Mouse (Mus musculus) liver, embryonic 15.5 days (tissue): ENCODE measurements around the gene Acy3. TPM values are rescaled to one million over a fixed set of nuclear protein-coding genes. Genes with fewer than 3 reads are reported as not detected.
"Not testable (repeated sequence)": the region's sequence is repeated elsewhere in the genome, so short reads cannot be mapped to it uniquely, and the experiment has no call there.

ENCODE experiments used
- ATAC-seq: fragments of 200-750 bp; cut with Nextera tagmentation; 2 replicates; pipeline ENCODE4 v1.8.0; 2017; ENCODE audit warnings: moderate number of reproducible peaks, mild to moderate bottlenecking, moderate library complexity; ENCODE audit not compliant: insufficient read depth
- H3K27ac ChIP-seq: fragments of 300-500 bp; sonication (generic); replicated peaks from 2 replicates; pipeline ENCODE4 v1.5.1; 2015; ENCODE audit warnings: mild to moderate bottlenecking, inconsistent platforms
- H3K27me3 ChIP-seq: fragments of 300-500 bp; sonication (generic); 2 replicates; pipeline ENCODE4 v1.6.1; 2015; ENCODE audit warnings: mild to moderate bottlenecking, inconsistent platforms
- H3K36me3 ChIP-seq: fragments of 300-500 bp; sonication (generic); replicated peaks from 2 replicates; pipeline ENCODE4 v1.6.1; 2015; ENCODE audit warnings: moderate library complexity, mild to moderate bottlenecking, inconsistent platforms
- H3K4me1 ChIP-seq: fragments of 300-500 bp; sonication (generic); replicated peaks from 2 replicates; pipeline ENCODE4 v1.6.1; 2015; ENCODE audit warnings: inconsistent platforms
- H3K4me2 ChIP-seq: fragments of 300-500 bp; sonication (generic); 2 replicates; pipeline ENCODE4 v1.6.1; 2015; ENCODE audit warnings: moderate library complexity, mild to moderate bottlenecking, inconsistent platforms
- H3K4me3 ChIP-seq: fragments of 300-500 bp; sonication (generic); replicated peaks from 2 replicates; pipeline ENCODE4 v1.5.1; 2015; ENCODE audit warnings: mild to moderate bottlenecking, inconsistent platforms
- H3K9ac ChIP-seq: fragments of 300-500 bp; sonication (generic); 2 replicates; pipeline ENCODE4 v1.6.1; 2015; ENCODE audit warnings: moderate library complexity, mild to moderate bottlenecking, inconsistent platforms
- H3K9me3 ChIP-seq: fragments of 300-500 bp; sonication (generic); replicated peaks from 2 replicates; pipeline ENCODE4 v1.6.1; 2016; ENCODE audit warnings: inconsistent platforms
- WGBS: fragments of 180-500 bp; shearing (Covaris S2); methylation state at CpG from one replicate; pipeline ENCODE4 v1.1.7; 2015; ENCODE audit warnings: mixed read lengths; ENCODE audit not compliant: insufficient replicate concordance; 5-methylcytosine and 5-hydroxymethylcytosine counted together
- polyA plus RNA-seq: library from polyadenylated mRNA; unstranded; fragments of >200 nt; fragmentation: Nextera tagmentation; extraction: Ambion mirVana; gene quantifications from 2 replicates; pipeline ENCODE4 v1.2.1, GENCODE M21; 2015

Acy3 gene
- polyA plus RNA-seq, 1 experiment from 2014 or later = 10.8 TPM

DNA sequence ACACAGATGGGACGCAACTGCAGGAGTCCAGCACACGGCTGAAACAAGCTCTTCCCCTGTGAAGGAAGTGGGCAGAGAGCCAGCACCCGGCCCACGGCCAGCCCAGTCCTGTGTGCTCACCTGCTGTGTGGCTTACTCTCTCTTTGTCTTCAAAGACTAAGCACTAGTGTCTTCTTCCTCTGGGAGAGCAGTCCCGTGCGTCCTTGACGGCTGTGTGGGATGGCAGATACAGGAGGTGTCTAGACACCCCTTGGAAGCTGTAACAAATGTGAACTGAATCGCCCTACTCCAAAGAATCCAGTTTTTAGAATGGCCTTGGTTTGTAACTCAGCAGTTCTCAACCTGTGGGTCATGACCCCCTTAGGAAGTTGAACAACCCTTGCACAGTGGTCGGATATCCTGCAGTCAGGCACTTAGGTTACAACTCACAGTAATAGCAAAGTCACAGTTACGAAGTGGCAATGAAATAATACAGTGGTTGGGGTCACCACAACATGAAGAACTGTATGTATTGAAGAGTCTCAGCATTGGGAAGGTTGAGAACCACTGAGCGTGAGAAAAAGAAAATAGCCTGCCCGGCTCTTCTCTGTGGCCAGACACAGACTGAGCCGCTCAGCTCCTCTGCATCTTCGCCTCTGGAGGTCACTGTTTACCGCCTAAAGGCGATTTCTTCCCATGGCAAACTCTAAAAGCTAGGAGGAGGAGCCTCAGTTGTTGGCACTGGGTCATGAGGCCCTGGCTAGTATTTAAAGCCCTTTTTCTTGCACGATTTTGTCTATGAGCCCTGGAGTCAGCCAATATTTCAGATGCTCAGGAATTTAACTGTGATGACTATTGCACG, 32.6 kb downstream of the Acy3 start:
- Histone ChIP-seq H3K4me2 (peak overlapping the region; percentile 34; the same call in 1 of the 2 replicates), H3K9ac (no peak overlapping the region), H3K27ac (no peak overlapping the region), H3K4me3 (no peak overlapping the region), H3K9me3 (no peaks in the 10 kb centered on the region), H3K4me1 (peaks cover 36% of the 10 kb centered on the region), H3K36me3 (no peaks in the 10 kb centered on the region), H3K27me3 (no peaks in the 10 kb centered on the region)
- 33% methylated on average over 18 of the region's 18 CpGs for WGBS
- peak; percentile 64 for ATAC-seq

DNA sequence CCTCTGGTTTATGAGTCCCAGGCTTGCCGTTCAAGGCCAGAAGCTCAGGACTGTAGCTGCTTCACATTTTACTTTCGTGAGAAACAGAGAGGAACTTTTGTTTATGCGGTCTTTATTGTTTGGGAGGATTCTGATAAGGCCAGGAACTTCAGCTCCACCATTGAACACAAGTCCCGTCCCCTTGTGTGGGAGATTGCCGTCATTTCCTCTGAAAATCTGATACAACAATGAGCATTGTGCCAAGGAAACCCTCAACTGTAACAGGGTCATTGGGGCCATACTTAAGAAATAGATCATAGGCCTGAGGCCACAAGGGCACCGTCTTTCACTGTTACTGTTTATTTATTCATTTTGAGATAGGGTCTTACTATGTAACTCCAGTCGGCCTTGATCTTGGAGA, 36.8 kb downstream of the Acy3 start:
- Histone ChIP-seq H3K4me3 (no peak overlapping the region), H3K27me3 (no peaks in the 10 kb centered on the region), H3K4me2 (no peak overlapping the region), H3K36me3 (no peaks in the 10 kb centered on the region), H3K4me1 (peaks cover 14% of the 10 kb centered on the region), H3K9ac (no peak overlapping the region), H3K9me3 (no peaks in the 10 kb centered on the region; the same call in 1 of the 2 replicates), H3K27ac (no peak overlapping the region)
- ATAC-seq = no peak
- WGBS = 43% methylated on average over 7 of the region's 7 CpGs

DNA sequence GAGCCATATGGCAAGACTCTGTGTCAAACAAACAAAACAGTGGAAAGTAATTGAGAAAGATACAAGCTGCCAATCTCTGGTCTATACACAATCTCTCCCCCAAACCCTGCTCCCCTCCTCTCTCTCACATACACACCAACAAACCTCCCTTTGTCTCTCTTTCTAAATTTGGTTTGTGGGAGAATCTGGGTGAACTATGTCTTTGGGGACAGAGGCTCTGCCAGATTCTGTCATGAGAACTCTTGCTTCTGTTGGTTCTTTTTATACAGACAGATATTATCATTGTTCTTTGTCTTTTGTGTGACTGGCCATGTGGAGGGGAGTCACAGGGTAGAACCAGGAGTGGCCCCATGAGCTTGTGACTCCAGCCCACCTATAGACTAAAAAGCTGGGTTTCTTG, 41.2 kb downstream of the Acy3 start:
- no peaks in the 10 kb centered on the region for H3K27me3 ChIP-seq
- H3K36me3 ChIP-seq = no peaks in the 10 kb centered on the region
- no peak overlapping the region for H3K4me3 ChIP-seq
- peaks cover 4% of the 10 kb centered on the region; the same call in 1 of the 2 replicates for H3K4me1 ChIP-seq
- no peak overlapping the region for H3K9ac ChIP-seq
- ATAC-seq = no peak
- H3K27ac ChIP-seq = no peak overlapping the region
- H3K9me3 ChIP-seq = no peaks in the 10 kb centered on the region; the same call in 1 of the 2 replicates
- no peak overlapping the region for H3K4me2 ChIP-seq

DNA sequence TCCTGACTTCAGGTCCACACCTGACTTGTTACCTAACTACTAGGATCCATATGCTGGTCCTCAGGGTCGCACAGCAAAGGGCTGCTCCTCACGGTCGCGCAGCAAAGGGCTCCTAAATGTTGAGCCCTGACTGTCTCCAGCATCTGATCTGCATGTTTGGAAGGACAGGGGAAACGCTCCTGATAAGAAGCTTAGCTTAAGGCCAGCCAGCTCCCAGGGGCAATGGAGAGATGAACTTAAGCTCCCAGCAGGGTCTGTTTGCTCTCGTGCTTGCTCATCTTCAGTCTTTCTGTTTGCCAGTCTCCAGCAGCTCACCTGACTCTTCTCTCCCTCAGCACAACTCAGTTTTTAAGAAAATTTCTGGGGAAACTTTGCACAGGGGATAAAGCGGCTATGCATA, 46.3 kb downstream of the Acy3 start:
- peak overlapping the region; percentile 64 for H3K27ac ChIP-seq
- H3K36me3 ChIP-seq = 0 out of 2 replicates have a peak, but pooled peaks cover 5% of the 10 kb centered on the region
- no peaks in the 10 kb centered on the region for H3K9me3 ChIP-seq
- no peak overlapping the region for H3K4me2 ChIP-seq
- ATAC-seq = no peak
- H3K4me3 ChIP-seq = no peak overlapping the region
- no peak overlapping the region for H3K9ac ChIP-seq
- H3K27me3 ChIP-seq = no peaks in the 10 kb centered on the region
- H3K4me1 ChIP-seq = peaks cover 36% of the 10 kb centered on the region
- WGBS = 47% methylated on average over 7 of the region's 7 CpGs

DNA sequence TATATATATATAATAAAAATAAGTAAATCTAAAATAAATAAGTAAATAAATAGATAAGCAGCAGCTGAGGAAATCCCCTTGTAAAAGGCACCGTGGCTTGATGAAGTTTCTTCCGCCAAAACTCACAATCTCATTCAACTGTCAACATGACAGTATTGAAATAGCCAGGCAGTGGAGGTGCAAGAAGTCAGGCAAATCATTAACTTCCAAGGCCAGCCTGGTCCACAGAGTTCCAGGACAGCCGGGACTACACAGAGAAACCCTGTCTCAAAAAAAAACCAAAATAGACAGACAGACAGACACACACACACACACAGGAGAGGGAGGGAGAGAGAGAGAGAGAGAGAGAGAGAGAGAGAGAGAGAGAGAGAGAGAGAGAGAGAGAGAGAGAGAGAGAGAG, 46.9 kb downstream of the Acy3 start:
- Histone ChIP-seq H3K4me2 (no peak overlapping the region), H3K4me1 (peaks cover 42% of the 10 kb centered on the region), H3K27ac (peak overlapping the region; percentile 58; the same call in 1 of the 2 replicates), H3K27me3 (no peaks in the 10 kb centered on the region), H3K9ac (no peak overlapping the region), H3K4me3 (no peak overlapping the region), H3K9me3 (no peaks in the 10 kb centered on the region), H3K36me3 (0 out of 2 replicates have a peak, but pooled peaks cover 5% of the 10 kb centered on the region)
- WGBS = 58% methylated on average over 3 of the region's 3 CpGs
- 0 out of 2 replicates have a peak, but pooled peaks have one; percentile 36 for ATAC-seq

DNA sequence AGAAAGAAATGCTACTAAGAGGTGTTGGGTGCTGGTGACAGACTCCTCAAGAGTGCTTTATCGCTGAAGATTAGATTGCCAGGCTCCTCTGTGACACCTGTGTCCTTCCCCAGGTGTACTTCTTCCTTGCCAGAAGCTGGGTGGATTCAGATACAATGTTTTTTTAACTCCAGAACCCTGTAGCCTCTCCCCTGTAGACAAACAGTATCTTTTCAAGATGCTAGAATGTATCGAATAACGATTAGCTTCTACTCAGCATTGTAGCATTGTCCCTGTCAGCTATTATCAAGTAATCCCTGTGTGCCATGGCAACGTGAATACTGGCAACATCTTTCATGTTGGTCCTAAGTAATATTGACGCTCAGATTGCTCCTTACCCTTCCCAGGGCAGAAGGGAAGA, 47.4 kb downstream of the Acy3 start:
- Histone ChIP-seq H3K4me3 (no peak overlapping the region), H3K27ac (peak overlapping the region; percentile 58), H3K4me2 (no peak overlapping the region), H3K9me3 (no peaks in the 10 kb centered on the region), H3K4me1 (peaks cover 45% of the 10 kb centered on the region), H3K9ac (no peak overlapping the region), H3K36me3 (0 out of 2 replicates have a peak, but pooled peaks cover 5% of the 10 kb centered on the region), H3K27me3 (no peaks in the 10 kb centered on the region)
- ATAC-seq = no peak
- 59% methylated on average over 5 of the region's 5 CpGs for WGBS

DNA sequence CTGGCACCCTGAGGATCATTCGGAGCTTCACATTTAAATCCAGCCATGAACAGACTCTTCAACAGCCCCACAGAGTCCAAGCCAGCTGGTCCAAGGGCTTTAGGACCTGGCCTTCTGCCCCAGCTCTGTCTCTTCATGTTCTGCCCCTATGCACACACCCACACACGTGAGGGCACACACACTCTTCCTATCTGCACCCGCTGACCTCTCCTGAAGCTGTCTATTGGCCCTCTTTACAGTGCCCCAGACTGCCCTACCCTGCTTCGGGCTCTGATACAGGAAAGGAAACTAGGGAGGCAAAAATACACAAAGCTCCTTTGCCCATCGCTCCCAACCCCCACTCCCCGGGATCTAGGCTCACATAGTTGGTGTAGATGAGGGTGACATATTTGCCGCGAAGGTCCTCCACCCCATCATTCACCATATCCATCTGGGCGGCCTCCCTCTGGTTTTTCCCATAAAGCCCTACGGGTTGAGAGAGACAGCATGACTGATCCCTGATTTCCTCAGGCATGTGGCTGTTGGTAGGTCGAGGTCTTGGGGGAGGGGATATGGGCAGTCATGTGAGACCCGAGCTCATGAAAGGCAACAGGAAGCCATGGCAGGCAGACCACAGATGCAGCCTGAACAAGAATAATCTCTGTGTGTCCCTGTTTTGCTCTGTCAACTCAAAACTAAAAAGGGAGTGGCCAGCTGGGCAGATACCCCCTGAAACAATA, 50.1 kb downstream of the Acy3 start:
- Histone ChIP-seq H3K27ac (peak overlapping the region; percentile 64), H3K36me3 (0 out of 2 replicates have a peak, but pooled peaks cover 5% of the 10 kb centered on the region), H3K4me2 (peak overlapping the region; percentile 48), H3K9ac (no peak overlapping the region), H3K9me3 (no peaks in the 10 kb centered on the region), H3K4me3 (peak overlapping the region; percentile 26), H3K27me3 (no peaks in the 10 kb centered on the region), H3K4me1 (peaks cover 42% of the 10 kb centered on the region)
- ATAC-seq = peak; percentile 32; the same call in 1 of the 2 replicates
- 55% methylated on average over 12 of the region's 12 CpGs for WGBS

DNA sequence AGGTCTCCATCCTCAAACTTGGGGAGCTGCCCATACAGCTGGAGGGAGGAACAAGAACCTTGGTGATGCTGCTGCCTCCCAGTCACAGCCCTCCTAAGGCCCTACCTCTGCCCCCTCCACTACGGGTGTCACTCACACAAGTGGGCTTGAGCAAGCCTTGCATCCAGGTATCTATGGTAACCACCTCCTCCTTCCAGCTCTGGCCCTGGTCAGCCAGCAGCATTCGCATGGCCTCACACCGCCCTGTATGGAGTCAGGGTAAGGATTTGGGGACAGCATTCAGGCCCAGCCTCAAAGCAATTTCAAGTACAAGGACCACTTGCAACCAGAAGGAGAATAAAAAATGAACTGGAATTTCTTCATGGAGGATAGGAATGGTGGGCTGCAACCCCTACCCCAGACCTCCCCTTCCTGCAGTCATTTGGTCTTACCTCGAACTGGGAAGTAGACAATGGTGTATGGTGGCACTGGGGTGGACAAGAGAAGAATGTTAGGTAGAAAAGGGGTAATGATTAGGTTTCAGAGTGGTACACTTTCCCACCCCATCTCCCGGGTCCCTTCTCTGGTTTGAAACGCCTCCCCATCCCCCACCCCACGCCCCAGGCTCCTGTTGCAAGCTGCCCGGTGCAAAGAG, 50.9 kb downstream of the Acy3 start:
- Histone ChIP-seq H3K9ac (peak overlapping the region; percentile 71), H3K4me3 (peak overlapping the region; percentile 65), H3K4me2 (peak overlapping the region; percentile 83), H3K27ac (peak overlapping the region; percentile 66), H3K4me1 (peaks cover 42% of the 10 kb centered on the region)
- ATAC-seq, H3K27me3 ChIP-seq, H3K36me3 ChIP-seq, H3K9me3 ChIP-seq: not testable (repeated sequence)
- WGBS = 21% methylated on average over 7 of the region's 8 CpGs

DNA sequence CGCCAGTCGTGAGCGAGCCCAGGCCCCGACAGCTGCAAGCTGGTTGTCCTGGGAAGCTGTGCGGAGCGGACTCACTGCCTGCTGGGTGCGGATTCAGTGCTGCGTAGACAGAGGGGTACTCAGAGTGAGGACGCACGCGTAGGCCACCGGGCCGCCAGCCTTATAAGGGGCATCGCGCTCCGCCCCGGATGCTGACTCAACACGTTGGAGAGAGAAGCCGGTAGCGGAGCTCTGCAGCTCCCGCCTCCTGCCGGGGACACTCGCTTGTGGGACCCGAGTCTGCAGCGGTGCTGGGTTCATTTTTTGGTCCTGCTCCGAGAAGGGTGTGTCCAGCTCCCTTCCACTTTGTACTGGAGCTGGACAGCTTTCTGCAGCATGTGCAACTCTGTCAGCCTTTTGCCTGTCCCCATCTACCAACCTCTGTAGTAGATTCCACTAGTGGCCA, 51.4 kb downstream of the Acy3 start, which contains the start of gene Gstp1:
Gene Gstp1 (minus strand): TSS at position 198 of the 445 bp plus-strand sequence.
- peak; percentile 66 for ATAC-seq
- H3K4me3 ChIP-seq = peak within 1 kb of the TSS; percentile 65
- peaks cover 41% of the 10 kb centered on the region for H3K4me1 ChIP-seq
- 0 out of 2 replicates have a peak, but pooled peaks cover 5% of the 10 kb centered on the region for H3K36me3 ChIP-seq
- no peaks in the 10 kb centered on the region for H3K9me3 ChIP-seq
- no peaks in the 10 kb centered on the region for H3K27me3 ChIP-seq
- peak within 1 kb of the TSS; percentile 83 for H3K4me2 ChIP-seq
- H3K27ac ChIP-seq = peak within 1 kb of the TSS; percentile 66
- H3K9ac ChIP-seq = peak within 1 kb of the TSS; percentile 71
- WGBS = 0% methylated on average over 26 of the region's 26 CpGs
